Mouse (Mus musculus) kidney, adult 11 months (tissue): ENCODE data around the gene Oprm1.
"Not testable (repeated sequence)": the region's sequence is repeated elsewhere in the genome, so short reads cannot be mapped to it uniquely, and the experiment has no call there.

ENCODE experiments used
- DNase-seq: peaks from one replicate; pipeline ENCODE4 v3.0.0; 2022

The Oprm1 gene

GRCm38 (mm10) chr10:6980236-6980635, 221.9 kb downstream of the Oprm1 start:
- DNase-seq, result no peak

DNA sequence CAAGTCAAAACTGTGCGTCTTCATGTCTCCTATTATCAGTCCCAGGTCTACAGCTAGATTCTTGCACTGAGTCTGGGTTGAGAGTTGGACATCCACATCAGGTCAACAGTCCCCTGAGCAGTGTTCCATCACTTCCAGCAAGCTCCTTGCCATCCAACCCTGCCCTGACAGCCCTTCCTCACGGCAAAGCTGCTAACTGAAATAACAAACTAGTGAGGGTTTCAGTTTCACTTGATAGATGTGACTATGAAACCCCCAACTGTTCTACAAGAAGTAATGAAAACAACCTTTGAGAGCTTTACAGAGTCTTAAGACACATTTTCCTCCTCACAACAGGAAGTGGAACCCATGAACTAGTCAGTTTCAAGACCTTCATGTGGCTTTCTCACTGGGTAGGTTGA, 224.4 kb downstream of the Oprm1 start:
- no peak for DNase-seq

GRCm38 (mm10) chr10:6983431-6983830, 225.1 kb downstream of the Oprm1 start:
- DNase-seq, result no peak

GRCm38 (mm10) chr10:6986246-6986645, 227.9 kb downstream of the Oprm1 start:
- no peak for DNase-seq

GRCm38 (mm10) chr10:6987399-6988098, 229.2 kb downstream of the Oprm1 start:
- no peak for DNase-seq

DNA sequence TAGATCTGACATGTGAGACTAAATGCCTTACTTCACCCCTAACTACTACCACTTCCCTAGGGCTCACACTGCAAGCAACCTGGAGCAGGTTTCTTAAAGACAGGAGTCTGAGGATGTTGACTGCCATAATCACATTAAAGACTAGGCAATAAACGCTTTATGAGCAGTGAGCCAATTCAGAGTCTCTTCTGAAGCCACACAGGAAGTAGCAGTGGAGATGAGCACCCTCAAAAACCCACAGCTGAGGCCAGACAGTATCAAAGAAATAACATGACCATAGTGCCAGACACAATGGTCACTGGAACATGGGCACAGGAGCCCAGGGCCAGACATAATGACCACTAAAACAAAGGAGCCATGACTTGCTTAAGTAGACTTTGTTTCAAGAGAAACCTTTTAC, 230.2 kb downstream of the Oprm1 start:
- DNase-seq, result no peak

DNA sequence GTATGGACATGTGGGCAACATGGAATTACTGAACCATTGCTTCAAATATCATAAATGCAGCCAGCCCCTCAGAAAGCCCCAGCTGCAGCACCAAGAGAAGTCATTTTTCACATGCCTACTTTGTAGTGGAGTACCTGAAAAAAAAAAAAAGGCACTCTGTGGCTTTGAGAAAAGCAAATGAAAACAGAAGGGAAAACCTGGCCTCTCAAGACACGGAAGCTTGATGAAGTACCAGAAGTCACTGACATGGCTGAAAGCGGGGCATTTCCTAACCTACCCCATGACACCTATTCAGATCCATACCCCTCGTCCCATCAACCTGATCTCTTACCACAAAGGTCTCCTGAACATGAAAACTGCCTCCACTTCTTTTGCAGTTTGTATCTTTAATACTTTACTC, 238.6 kb downstream of the Oprm1 start:
- DNase-seq, result no peak

- no peak for DNase-seq
Measured at GRCm38 (mm10) chr10:6998576-6999250, 240.4 kb downstream of the Oprm1 start.

- no peak for DNase-seq
Measured at GRCm38 (mm10) chr10:6999355-6999754, 241.0 kb downstream of the Oprm1 start.

- not testable (repeated sequence) for DNase-seq
Measured at GRCm38 (mm10) chr10:7003898-7004297, 245.6 kb downstream of the Oprm1 start.

DNA sequence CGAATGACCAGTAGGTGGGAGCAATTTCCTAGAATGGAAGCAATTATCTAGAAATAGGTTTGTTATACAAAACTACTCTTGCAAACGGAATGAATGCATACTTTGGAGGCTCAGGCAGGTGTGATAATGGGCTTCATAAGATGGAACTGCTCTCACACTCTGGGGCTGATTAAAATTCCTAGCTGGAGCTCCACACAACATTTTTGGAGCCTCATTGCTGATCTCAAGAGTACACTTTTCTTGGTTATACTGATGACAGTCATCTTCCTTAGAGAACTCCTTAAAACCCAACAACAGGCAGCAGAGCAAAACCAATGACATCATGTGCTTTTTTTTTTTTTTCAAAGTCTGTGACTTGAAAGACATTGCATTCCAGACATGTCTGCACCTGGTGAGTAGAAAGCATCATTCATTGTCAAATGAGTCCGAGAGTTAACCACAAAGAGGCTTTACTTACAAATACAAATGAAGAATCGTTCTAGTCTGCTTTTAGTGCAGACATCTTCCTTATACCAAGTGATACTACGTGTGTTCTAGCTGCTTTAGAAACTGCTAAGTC, 246.8 kb downstream of the Oprm1 start:
- DNase-seq, result no peak

DNA sequence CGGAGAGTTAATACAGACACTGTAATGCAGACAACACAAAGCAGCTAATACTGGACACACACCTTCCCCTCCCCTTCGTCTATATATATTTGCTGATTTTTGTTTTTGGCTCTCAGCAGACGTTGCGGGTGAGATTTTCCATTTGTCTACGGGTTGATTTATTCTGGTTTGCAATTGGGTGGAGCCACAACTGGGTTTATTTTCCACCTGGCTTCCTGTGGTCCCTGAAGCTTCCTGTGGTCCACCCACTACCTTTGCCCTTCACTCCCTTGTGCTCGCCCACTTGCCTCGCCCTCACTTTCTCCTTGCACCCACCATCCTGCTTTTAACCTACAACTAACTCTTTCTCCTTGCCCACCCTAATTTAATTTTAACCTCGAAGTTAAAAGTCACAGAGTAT, 252.2 kb downstream of the Oprm1 start:
- DNase-seq, result no peak

GRCm38 (mm10) chr10:7015199-7015598, 256.9 kb downstream of the Oprm1 start:
- peak; percentile 56 for DNase-seq

DNA sequence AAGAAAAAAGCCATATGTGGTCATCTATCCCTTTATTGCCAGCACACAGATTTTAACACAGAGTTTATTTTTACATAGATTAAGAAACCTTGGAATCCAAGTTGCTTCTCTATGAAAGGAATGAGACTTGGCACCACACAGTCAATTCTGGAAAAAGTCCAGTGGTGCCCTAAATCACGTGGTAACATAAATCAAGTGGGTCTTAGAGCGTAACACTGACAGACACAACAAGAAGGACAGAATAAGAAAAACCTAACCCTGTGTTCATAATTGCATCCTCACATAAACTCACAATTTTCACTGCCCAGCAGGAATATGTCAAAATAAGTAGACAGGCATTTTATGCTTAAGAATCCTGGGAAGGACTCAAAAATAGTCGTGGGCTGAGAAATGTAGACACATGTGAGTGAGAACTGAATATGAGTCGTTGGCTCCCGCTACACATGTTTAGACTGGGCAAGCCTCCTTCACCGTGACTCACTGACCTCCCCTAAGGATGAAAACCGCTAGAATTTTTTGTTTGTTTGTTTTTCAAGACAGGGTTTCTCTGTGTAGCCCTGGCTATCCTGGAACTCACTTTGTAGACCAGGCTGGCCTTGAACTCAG, 261.6 kb downstream of the Oprm1 start:
- DNase-seq, result peak; percentile 63

DNA sequence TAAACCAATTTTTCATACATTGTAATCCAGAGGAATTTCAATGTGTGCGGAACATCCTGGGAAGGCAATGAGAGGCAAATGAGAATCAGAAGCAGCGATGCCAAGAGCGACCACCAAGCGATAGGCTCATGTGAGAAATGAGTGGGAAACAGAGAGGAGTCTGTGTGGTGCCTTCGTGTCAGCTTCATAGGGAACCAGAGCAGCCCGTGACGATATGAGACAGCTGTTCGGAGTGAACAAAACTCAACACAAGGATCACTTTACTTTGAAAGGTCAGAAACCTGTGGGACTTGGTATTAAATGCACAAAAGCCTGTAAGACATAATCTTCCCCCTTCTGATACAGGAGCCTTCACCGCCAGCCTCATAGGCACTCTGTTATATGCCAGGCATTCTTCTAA, 262.2 kb downstream of the Oprm1 start:
- DNase-seq, result no peak

- no peak for DNase-seq
Measured at GRCm38 (mm10) chr10:7025028-7025427, 266.7 kb downstream of the Oprm1 start.

DNA sequence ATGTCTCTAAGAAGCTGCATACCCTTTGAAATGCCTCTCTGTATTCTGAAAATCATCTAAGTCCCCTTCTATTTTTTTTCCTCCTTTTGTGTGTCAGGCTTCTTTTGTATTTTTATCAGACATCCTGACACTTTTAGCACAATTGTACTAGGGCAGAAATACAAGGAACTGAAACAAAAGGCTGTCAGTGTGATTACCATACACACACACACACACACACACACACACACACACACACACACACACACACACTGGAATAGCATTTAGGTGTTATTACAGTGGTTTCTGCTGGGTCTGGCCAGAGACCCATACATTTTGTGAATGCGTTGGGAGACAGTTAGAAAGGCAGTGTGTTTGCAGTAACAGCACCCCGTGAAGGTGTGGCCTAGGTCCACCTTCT, 275.2 kb downstream of the Oprm1 start:
- DNase-seq, result no peak

- DNase-seq, result peak; percentile 17
Measured at GRCm38 (mm10) chr10:7035547-7035946, 277.2 kb downstream of the Oprm1 start.

DNA sequence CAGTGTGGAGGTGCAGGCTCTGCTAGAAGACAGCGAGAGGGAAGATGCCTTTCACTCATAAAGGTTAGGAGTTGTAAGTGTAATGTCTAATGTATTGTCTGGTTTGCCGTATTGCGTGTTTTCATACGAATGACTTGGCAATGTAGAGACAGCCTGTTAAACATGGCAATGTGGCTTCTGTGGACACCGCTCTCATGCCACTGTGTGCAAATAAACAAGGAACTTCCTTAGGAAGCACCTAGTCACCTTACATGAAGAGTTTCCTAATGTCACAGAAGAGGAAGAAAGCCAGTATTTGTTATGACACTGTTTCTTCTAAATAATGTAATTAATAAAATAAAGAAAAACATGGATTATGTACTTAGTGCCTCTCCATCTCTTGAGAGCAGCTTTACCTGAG, 278.9 kb downstream of the Oprm1 start:
- DNase-seq, result no peak

- DNase-seq, result no peak
Measured at GRCm38 (mm10) chr10:7041032-7041431, 282.7 kb downstream of the Oprm1 start.

DNA sequence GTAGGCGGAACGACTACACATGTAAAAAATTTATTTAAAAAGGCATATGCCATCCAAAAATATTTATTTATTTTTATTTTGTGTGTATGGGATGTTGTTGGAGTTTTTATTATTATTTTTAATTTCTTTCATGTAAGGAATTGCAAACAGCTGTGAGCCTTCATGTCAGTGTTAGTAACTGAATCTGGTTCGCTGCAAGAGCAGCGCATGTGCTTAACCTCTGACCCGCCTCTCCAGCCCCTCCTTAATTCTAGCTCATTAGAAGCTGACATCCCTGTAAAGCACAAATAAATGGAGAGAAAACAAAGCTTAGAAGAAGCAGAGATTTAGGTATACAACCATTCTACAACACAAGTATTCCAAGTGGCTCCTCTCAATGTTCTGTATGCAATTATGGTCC, 285.6 kb downstream of the Oprm1 start:
- DNase-seq, result no peak

DNA sequence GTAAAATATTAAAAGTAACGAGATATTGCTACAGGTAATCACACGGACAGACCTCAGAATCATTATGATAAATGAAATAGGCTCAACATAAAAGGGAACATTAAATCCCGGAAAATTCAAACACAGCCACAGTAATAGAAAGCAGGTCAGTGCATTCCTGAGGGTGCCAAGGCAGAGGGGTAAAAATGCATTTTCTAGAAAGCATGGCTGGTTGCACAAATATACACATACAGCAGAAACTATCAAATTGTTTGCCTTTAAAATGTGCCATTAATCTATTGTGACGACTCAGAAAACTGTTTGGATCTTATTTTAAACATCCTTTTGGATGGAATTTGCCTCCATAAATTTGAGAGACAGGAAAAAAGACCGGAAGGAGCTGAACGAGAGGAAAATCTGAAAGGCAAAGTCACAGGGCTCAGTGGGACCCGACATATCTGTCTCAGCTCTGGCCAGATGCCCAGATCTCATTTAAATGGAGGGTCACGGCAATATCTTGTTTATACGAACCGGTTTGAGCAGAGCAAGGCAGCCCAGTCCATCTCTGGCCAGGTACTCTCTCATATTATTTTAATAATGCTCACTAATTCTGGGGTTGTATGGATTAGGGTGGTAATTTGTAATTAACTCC, 289.1 kb downstream of the Oprm1 start:
- DNase-seq, result peak; percentile 30

DNA sequence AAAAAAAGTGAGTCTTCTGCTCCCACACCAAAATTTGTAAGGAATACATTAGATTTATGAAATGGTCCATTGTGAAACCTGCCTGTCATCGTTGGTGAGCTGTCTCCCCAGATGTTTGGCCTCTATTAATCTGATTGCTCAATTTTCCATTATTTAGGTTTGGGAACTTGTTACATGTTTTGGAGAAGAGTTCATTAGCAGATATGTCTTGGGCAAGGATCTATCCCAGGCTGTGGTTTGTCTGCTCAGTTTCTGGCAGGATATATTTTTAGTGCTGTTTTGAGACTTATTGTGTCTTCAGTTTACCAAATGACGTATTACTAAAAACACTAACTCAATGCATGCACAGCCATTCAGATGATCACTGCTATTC, 289.6 kb downstream of the Oprm1 start:
- DNase-seq, result no peak

DNA sequence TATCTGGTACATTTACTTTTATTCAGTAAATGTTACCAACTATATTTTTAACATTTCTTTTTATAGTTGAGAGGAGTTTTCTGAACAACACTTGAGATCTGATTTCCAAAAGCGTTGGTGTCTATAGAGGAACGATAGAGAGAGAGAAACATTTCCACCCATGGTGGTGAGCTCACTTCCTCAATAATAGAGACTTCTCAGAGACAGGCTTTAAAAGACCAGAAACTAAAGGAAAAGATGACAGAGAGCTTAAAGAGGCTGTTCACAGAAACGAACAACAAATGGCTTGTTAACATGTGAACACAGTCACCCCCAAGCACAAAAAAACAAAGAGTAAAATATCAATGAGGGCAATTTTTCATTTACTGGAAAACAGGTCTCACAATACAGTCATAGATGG, 291.6 kb downstream of the Oprm1 start:
- no peak for DNase-seq
